Mouse (Mus musculus) small intestine, adult 2 months (tissue): ENCODE measurements around the gene Zc3h12d.

Experiments used
- CTCF ChIP-seq: fragments of 200-500 bp; IDR thresholded peaks from 2 replicates; pipeline ENCODE4 v1.5.1; 2012; ENCODE audit warnings: low read depth, mild to moderate bottlenecking, control low read depth, inconsistent platforms, low read length, moderate library complexity, mixed read lengths; ENCODE audit not compliant: insufficient replicate concordance, insufficient read length; ENCODE audit errors: extremely low read depth
- POLR2A ChIP-seq: fragments of 200-500 bp; IDR thresholded peaks from 2 replicates; pipeline ENCODE4 v1.6.1; 2012; ENCODE audit warnings: low read depth, mild to moderate bottlenecking, control low read depth, inconsistent platforms, low read length, moderate library complexity

- TF ChIP-seq POLR2A: no peak
- TF ChIP-seq CTCF: peak; percentile 16; the same call in 1 of the 2 replicates
Observed at GRCm38 (mm10) chr10:7809937-7810336, 22.3 kb upstream of the Zc3h12d start.
